Mouse (Mus musculus) bone marrow, adult 2 months (tissue): ENCODE results near the gene Gm17324. TPM values are rescaled to one million over a fixed set of nuclear protein-coding genes. Genes with fewer than 3 reads are reported as not detected.
"Not testable (repeated sequence)": the region's sequence is repeated elsewhere in the genome, so short reads cannot be mapped to it uniquely, and the experiment has no call there.

Experiments
- H3K27ac ChIP-seq: fragments of 200-500 bp; 2 replicates; pipeline ENCODE4 v1.5.1; 2012; ENCODE audit warnings: low read depth, mild to moderate bottlenecking, control low read depth, inconsistent platforms, low read length; ENCODE audit not compliant: control insufficient read depth, poor library complexity, insufficient read depth
- H3K4me1 ChIP-seq: fragments of 200-500 bp; 2 replicates; pipeline ENCODE4 v1.6.1; 2011; ENCODE audit warnings: low read length; ENCODE audit not compliant: control insufficient read depth, insufficient read depth
- H3K4me3 ChIP-seq: fragments of 200-500 bp; replicated peaks from 2 replicates; pipeline ENCODE3; 2011; ENCODE audit warnings: mild to moderate bottlenecking, low read depth, low read length, control low read depth; ENCODE audit not compliant: control insufficient read depth
- CTCF ChIP-seq: fragments of 200-500 bp; IDR thresholded peaks from 2 replicates; pipeline ENCODE4 v1.5.1; 2011; ENCODE audit warnings: low read length, control low read depth; ENCODE audit not compliant: control insufficient read depth, insufficient read depth
- POLR2A ChIP-seq: fragments of 200-500 bp; IDR thresholded peaks from 2 replicates; pipeline ENCODE4 v1.6.1; 2011; ENCODE audit warnings: low read depth, mild to moderate bottlenecking, control low read depth, low read length, borderline replicate concordance; ENCODE audit not compliant: control insufficient read depth
- WGBS: fragments of 180-500 bp; shearing (Covaris S2); methylation state at CpG from one replicate; pipeline ENCODE4 v1.1.7; 2018; 5-methylcytosine and 5-hydroxymethylcytosine counted together
- polyA plus RNA-seq: library from polyadenylated mRNA; stranded (reverse); fragments of >200 nt; gene quantifications from 2 replicates; pipeline ENCODE4 v1.2.4, GENCODE M21; 2011; ENCODE audit warnings: low replicate concordance; ENCODE audit not compliant: missing spikeins, insufficient read depth, insufficient read length

Gene Gm17324
- polyA plus RNA-seq, 1 experiment = not detected

DNA sequence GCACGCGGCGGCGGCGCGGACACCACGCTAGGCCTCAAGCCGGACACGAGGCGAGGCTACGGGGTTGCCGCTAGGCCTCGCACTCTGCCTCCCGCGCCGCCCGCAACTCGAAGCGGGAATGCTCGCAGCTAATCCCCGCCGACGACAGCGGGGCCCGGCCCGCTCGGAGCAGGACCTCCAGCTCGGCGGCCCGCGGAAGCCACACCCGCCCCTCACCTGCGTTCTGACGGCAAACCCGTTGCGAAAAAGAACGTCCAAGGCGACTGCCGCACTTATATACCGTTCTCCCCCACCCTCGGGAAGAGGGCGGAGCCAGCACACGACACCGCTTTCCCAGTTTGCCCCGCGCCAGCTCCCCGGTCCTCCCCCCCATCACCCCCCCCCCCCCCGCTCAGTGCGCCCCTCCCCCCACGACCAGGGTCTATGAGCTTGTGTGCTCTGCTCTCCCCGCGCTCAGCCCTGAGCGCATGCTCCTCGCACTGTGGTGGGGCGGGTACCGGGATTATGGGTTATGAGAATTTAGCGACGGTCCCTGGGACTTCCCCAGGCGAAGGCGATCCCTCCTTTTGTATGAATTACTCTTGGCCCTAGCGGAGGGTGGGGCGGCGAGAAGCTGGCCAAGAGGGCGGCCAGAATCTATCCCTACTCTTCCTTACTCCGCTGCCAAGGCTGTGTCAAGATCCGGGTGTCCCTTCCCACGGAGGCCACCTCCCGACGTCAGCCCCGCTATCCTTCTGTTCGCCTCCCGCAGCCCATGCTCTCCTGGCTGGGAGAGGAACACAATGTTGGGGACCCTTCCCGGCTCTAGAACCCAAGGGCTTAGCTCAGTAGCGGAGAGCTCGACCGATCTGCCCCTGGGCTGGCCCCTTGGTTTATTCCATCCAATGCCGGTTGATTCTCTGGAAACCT lies 33.1 kb upstream of the Gm17324 start:
- Histone ChIP-seq H3K4me1 (no peaks in the 10 kb centered on the region), H3K4me3 (peak overlapping the region; percentile 92), H3K27ac (peak overlapping the region; percentile 97)
- under 1% methylated on average over 76 of the region's 77 CpGs for WGBS
- TF ChIP-seq CTCF (no peak), POLR2A (peak; percentile 99)

DNA sequence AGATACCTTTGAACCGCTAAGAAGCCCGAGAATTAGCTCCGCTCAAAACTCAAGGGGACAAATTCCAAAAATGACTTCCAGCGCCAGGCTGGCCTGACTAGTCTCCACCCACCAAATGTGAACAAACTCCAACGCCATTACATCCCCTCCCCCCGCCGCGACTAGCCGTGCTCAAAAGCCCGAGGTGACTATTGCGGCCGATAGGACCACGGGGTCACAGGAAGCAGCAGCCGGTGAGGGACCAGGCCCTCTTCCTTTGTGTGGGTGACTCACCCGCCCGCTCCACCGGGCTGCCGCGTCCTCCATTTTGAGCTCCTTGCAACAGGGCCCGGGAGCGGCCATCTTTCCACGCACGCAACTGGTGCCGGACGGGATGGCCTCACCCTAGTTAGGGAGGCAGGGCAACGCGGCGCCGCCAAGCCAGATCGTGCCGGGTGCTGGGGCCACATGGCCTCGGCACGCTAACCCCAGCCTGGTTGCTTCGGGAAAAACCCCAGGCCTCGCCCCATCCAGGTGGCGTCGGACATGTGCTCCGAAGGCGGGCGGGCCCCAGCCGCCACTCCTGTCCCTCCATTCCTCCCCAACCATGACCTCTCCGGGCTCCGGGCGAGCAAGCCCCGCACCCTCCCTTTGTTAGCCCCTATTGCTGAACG lies 32.2 kb upstream of the Gm17324 start:
- Histone ChIP-seq H3K27ac (peak overlapping the region; percentile 97), H3K4me3 (peak overlapping the region; percentile 92), H3K4me1 (no peaks in the 10 kb centered on the region)
- TF ChIP-seq POLR2A (no peak), CTCF (no peak)
- WGBS = under 1% methylated on average over 46 of the region's 46 CpGs

GRCm38 (mm10) chr9:78480227-78480626 lies 31.6 kb upstream of the Gm17324 start:
- not testable (repeated sequence) for H3K4me1 ChIP-seq
- WGBS = 3% methylated on average over 13 of the region's 13 CpGs
- Histone ChIP-seq H3K4me3 (peak overlapping the region; percentile 35), H3K27ac (0 out of 2 replicates have a peak overlapping the region, but pooled peaks have one; percentile 17)

DNA sequence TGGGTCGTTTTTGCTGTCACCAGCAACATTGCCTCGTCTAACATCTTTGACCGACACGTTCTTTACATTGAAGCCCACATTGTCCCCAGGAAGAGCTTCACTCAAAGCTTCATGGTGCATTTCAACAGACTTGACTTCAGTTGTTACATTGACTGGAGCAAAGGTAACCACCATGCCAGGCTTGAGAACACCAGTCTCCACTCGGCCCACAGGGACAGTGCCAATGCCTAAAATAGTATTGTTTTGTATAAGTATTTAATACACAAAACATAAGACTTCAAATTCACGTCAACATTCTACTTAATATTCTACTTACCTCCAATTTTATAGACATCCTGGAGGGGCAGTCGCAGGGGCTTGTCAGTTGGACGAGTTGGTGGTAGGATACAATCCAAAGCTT lies 30.7 kb upstream of the Gm17324 start:
- WGBS = 42% methylated on average over 8 of the region's 8 CpGs
- H3K27ac ChIP-seq, H3K4me3 ChIP-seq, H3K4me1 ChIP-seq: not testable (repeated sequence)

DNA sequence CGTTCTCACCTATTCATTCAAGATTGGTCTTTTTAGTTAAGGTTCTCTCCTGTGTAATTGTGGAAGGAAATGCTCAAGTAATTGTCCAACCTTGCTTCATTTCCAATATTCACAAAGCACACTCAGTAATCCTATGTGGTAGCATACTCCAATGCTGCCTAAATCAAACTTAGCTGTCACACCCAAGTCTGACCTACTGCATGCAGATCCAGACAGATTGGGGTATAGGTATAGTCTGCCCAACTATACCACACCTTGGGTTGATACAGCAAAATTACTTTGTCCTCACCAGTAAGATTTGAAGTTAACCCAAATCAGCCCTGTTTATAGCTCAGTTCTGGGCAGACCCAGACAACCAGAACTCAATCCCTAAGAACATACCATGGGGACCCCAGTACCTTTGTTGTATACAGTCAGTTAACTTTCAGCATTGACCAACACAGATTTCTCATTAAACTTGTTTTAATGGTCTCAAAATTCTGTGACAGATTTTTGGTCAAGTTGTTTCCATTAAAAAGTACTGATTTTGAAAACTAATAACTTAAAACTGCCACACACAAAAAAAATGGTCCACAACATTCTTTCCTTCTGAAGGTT lies 29.5 kb upstream of the Gm17324 start:
- H3K4me3 ChIP-seq, H3K4me1 ChIP-seq, H3K27ac ChIP-seq: not testable (repeated sequence)
- WGBS = 68% methylated on average over 1 of the region's 1 CpGs

DNA sequence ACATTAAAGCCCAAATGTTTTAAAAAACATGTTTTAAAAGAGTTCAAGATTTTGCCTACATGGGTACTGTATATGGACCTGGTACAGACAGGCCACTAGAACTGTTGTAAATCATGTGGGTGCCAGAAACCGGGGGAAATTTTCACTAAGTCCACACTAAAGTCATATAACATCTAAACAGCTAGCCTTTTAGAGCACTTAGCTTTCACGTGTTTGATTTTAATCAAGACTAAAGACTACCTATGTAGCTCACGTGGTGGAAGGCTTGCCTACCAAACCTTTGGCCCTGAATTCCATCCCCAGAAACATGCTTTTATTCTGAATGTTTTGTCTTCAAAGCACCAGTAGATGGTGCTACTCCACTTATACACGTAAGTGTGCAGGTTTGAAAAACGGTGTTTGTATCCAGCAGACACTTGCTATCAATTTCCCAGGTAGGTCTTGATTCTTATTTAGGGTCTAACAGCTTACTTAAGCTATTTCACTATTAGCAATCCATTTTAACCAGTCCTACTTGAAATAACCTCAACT lies 28.5 kb upstream of the Gm17324 start:
- TF ChIP-seq POLR2A (no peak), CTCF (no peak)

GRCm38 (mm10) chr9:78476531-78477020 lies 28.0 kb upstream of the Gm17324 start:
- no peak for TF ChIP-seq POLR2A
- no peak for TF ChIP-seq CTCF
- no peak overlapping the region for H3K27ac ChIP-seq
- WGBS = 31% methylated on average over 1 of the region's 1 CpGs
- no peaks in the 10 kb centered on the region for H3K4me1 ChIP-seq
- H3K4me3 ChIP-seq = no peak overlapping the region

More for the DNA sequence above, 28.5 kb upstream of the Gm17324 start:
- Histone ChIP-seq H3K27ac (no peak overlapping the region), H3K4me1 (no peaks in the 10 kb centered on the region), H3K4me3 (no peak overlapping the region)
- 21% methylated on average over 5 of the region's 5 CpGs for WGBS

DNA sequence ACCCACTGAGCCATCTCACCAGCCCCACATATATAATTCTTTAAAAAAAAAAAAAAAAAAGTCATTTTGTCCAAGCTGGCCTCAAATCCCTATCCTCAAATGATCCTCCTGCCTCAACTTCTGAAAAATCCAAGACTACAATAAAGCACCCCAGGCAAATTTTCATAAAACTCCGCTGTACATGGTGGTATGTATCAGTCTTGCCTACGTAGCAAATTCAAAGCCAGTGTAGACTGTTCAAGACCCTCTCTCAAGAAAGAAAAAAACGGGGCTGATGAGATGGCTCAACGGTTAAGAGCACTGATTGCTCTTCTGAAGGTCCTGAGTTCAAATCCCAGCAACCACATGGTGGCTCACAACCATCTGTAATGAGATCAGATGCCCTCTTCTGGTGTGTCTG lies 27.3 kb upstream of the Gm17324 start:
- TF ChIP-seq POLR2A (no peak), CTCF (no peak)
- no peak overlapping the region for H3K4me3 ChIP-seq
- 79% methylated on average over 4 of the region's 4 CpGs for WGBS
- H3K4me1 ChIP-seq = no peaks in the 10 kb centered on the region
- H3K27ac ChIP-seq = no peak overlapping the region
